Mouse (Mus musculus) stomach, embryonic 14.5 days (tissue): ENCODE measurements around the gene Bcat2. TPM values are rescaled to one million over a fixed set of nuclear protein-coding genes. Genes with fewer than 3 reads are reported as not detected.

Experiments
- ATAC-seq: fragments of 200-750 bp; cut with Nextera tagmentation; 2 replicates; pipeline ENCODE4 v1.8.0; 2017; ENCODE audit warnings: low read depth, moderate TSS enrichment; ENCODE audit not compliant: insufficient number of reproducible peaks, insufficient read depth, low FRiP score
- H3K27ac ChIP-seq: fragments of 300-500 bp; sonication (generic); 2 replicates; pipeline ENCODE4 v1.5.1; 2014; ENCODE audit warnings: mild to moderate bottlenecking, low read length, moderate library complexity, mixed read lengths
- H3K27me3 ChIP-seq: fragments of 300-500 bp; sonication (generic); 2 replicates; pipeline ENCODE4 v1.6.1; 2014; ENCODE audit warnings: low read length, control low read depth, mixed read lengths; ENCODE audit not compliant: control insufficient read depth, insufficient read depth
- H3K36me3 ChIP-seq: fragments of 300-500 bp; sonication (generic); 2 replicates; pipeline ENCODE4 v1.6.1; 2014; ENCODE audit warnings: mild to moderate bottlenecking, control low read depth, low read length, moderate library complexity, mixed read lengths; ENCODE audit not compliant: control insufficient read depth, insufficient read depth
- H3K4me1 ChIP-seq: fragments of 300-500 bp; sonication (generic); 2 replicates; pipeline ENCODE4 v1.6.1; 2014; ENCODE audit warnings: low read length, control low read depth, mixed read lengths; ENCODE audit not compliant: control insufficient read depth, insufficient read depth
- H3K4me2 ChIP-seq: fragments of 300-500 bp; sonication (generic); replicated peaks from 2 replicates; pipeline ENCODE4 v1.6.1; 2014; ENCODE audit warnings: low read depth, low read length, control low read depth
- H3K4me3 ChIP-seq: fragments of 300-500 bp; sonication (generic); 2 replicates; pipeline ENCODE4 v1.5.1; 2014; ENCODE audit warnings: low read depth, low read length, control low read depth
- H3K9ac ChIP-seq: fragments of 300-500 bp; sonication (generic); replicated peaks from 2 replicates; pipeline ENCODE4 v1.6.1; 2014; ENCODE audit warnings: low read depth, mild to moderate bottlenecking, control low read depth, low read length, moderate library complexity, mixed read lengths
- H3K9me3 ChIP-seq: fragments of 300-500 bp; sonication (generic); 2 replicates; pipeline ENCODE4 v1.6.1; 2016; ENCODE audit warnings: low read depth, low read length, control low read depth; ENCODE audit not compliant: control insufficient read depth
- WGBS: fragments of 180-500 bp; shearing (Covaris S2); extraction: QIAGEN DNeasy Blood & Tissue Kit; methylation state at CpG from one replicate; pipeline ENCODE4 v1.1.7; 2014; 5-methylcytosine and 5-hydroxymethylcytosine counted together
- polyA plus RNA-seq: library from polyadenylated mRNA; unstranded; fragments of >200 nt; fragmentation: Nextera tagmentation; extraction: Ambion mirVana; gene quantifications from 2 replicates; pipeline ENCODE4 v1.2.1, GENCODE M21; 2014

Gene Bcat2
- polyA plus RNA-seq, 1 experiment from 2014 or later: 61.6 TPM

GRCm38 (mm10) chr7:45567112-45567779 lies 2.7 kb upstream of the Bcat2 start:
- Histone ChIP-seq H3K4me2 (peak overlapping the region; percentile 41), H3K27ac (peak overlapping the region; percentile 66; the same call in 1 of the 2 replicates), H3K9ac (no peak overlapping the region), H3K9me3 (no peaks in the 10 kb centered on the region), H3K36me3 (no peaks in the 10 kb centered on the region), H3K4me1 (peaks cover 14% of the 10 kb centered on the region), H3K27me3 (no peaks in the 10 kb centered on the region), H3K4me3 (peak overlapping the region; percentile 34; the same call in 1 of the 2 replicates)
- WGBS: 60% methylated on average over 8 of the region's 8 CpGs
- ATAC-seq: no peak

- peak; percentile 97 for ATAC-seq
These were observed 2.0 kb upstream of the Bcat2 start for GRCm38 (mm10) chr7:45567780-45568516.

DNA sequence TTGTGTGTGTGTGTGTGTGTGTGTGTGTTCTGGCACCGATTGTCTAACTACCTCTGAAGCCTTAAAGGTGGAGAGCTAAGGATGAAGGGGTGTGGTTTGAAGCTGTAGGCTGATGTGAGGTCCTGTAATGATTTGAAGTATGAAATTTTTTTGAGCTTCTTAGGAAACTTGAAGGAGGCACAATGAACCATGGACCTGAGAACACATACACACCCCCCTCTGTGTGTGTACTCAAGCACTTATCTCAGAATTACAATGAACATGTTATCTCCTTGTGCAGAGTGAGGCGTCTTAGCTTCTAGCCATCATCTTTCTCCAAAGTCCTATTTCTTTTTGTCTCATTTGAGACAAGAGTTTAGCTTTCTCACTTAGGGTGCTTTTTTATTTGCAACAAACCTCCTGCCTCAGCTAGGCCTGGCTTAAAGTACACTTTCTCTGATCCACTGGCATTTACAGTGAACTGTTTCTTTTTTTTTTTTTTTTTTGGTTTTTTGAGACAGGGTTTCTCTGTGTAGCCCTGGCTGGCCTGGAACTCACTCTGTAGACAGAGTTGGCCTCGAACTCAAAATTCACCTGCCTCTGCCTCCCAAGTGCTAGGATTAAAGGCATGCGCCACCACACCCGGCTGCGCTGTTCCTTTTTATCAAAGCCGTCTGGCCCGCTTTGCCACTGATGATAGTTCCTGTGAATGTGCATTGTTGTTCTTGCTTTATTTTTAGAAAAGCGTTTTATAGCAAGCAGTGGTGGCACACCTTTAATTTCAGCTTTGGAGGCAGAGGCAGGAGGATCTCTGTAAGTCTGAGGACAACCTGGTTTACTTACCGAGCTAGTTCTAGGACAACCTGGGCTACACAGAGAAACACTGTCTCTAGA lies 1.1 kb upstream of the Bcat2 start:
- no peak overlapping the region for H3K9ac ChIP-seq

More at GRCm38 (mm10) chr7:45567780-45568516, 2.0 kb upstream of the Bcat2 start:
- WGBS: 2% methylated on average over 24 of the region's 24 CpGs
- Histone ChIP-seq H3K36me3 (no peaks in the 10 kb centered on the region), H3K4me2 (peak overlapping the region; percentile 41), H3K27me3 (no peaks in the 10 kb centered on the region), H3K27ac (peak overlapping the region; percentile 66), H3K9ac (0 out of 2 replicates have a peak overlapping the region, but pooled peaks have one; percentile 2), H3K4me1 (peaks cover 14% of the 10 kb centered on the region), H3K9me3 (no peaks in the 10 kb centered on the region), H3K4me3 (peak overlapping the region; percentile 34)

DNA sequence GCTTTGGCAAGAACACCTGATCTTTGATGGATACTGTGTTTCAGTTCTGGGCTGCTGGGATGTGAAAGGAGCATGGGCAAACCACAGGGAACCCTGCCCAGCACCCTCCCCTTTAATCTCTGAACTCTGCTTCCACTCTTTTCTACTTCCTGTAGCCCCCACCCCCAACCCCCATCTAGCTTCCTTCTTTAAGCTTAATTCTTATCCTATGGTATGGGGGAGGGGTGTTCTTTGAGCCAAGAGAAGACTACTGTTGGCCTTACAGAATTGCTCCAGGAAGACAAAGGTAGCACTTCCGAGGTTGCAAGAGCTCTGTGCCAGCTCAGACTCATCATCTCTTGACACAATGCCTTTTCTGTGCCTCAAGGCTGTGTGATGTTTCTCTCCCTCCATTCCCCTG lies 2.0 kb downstream of the Bcat2 start:
- ATAC-seq: no peak
- Histone ChIP-seq H3K4me2 (no peak overlapping the region), H3K4me1 (peaks cover 14% of the 10 kb centered on the region)

More for the DNA sequence above, 1.1 kb upstream of the Bcat2 start:
- Histone ChIP-seq H3K27me3 (no peaks in the 10 kb centered on the region), H3K36me3 (no peaks in the 10 kb centered on the region), H3K4me2 (peak overlapping the region; percentile 41), H3K4me3 (peak overlapping the region; percentile 34; the same call in 1 of the 2 replicates), H3K9me3 (no peaks in the 10 kb centered on the region), H3K4me1 (peaks cover 14% of the 10 kb centered on the region), H3K27ac (peak overlapping the region; percentile 87)
- ATAC-seq: peak; percentile 20
- WGBS: 73% methylated on average over 10 of the region's 10 CpGs

DNA sequence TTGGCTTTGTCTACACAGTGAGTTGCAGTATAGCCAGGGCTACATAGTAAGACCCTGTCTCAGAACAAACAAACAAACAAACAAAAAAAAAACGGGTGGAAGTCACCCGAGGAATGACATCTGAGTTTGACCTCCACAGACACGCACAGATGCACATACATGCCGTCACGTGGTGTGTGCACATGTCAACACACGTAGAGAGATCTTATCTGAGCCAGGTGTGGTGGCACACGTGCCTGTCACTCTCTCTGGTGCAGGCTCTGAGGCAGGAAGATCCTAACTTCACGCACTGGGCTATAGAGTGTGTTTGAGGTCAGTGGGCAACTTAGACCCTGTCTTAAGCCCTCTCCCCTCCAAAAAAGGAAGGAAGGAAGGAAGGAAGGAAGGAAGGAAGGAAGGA lies 4.0 kb downstream of the Bcat2 start:
- no peak overlapping the region for H3K27ac ChIP-seq
- H3K4me3 ChIP-seq: no peak overlapping the region
- no peak overlapping the region for H3K4me2 ChIP-seq
- no peak for ATAC-seq
- H3K9ac ChIP-seq: no peak overlapping the region
- H3K27me3 ChIP-seq: no peaks in the 10 kb centered on the region
- 73% methylated on average over 8 of the region's 8 CpGs for WGBS
- H3K9me3 ChIP-seq: no peaks in the 10 kb centered on the region
- peaks cover 13% of the 10 kb centered on the region for H3K36me3 ChIP-seq
- peaks cover 14% of the 10 kb centered on the region for H3K4me1 ChIP-seq

More for the DNA sequence above, 2.0 kb downstream of the Bcat2 start:
- Histone ChIP-seq H3K36me3 (peaks cover 12% of the 10 kb centered on the region), H3K4me3 (no peak overlapping the region), H3K9me3 (no peaks in the 10 kb centered on the region), H3K27me3 (no peaks in the 10 kb centered on the region), H3K9ac (no peak overlapping the region), H3K27ac (no peak overlapping the region)
- 67% methylated on average over 1 of the region's 1 CpGs for WGBS

DNA sequence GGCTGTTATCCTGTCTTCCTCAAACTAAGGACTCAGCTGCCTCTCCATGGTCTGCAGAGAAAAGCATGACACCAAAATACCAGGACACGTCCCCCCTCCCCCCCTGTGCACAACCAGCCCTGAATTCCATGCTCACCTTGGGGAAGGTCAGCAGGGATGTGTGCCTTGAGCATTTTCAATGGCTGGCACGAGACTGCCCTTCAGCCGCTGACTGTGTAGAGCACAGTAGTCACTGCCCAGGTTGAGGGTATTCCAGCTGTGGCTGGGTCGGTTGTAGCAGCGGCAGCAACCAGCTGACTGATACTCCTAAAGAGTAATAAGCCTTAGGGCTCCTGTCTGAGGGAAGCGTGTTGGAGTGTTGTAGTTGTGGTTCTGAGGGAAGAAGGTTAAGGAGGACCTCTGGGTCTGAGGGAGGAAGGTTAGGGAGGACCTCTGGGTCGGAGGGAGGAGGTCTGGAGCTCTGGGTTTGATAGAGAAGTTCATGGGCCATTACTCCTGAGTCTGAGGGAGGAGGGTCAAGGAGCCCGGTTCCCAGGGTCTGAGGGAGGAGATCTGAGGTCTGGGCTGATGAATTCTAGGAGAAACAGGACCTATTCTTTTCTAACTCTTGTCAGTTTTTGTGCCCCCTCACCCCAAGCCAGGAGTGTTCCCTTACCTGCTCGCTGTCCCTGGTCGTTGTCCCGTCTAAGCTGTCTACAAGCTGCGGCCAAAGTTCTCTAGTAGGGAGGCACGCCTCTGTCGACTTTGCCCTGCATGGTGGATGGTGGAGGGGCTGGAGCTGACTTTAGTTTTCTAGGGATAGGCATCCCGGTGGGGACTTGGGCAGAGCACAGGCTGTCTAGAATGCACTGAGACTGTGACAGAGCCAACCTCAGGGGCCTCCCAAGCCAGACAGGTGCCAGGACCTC lies 4.8 kb downstream of the Bcat2 start:
- no peaks in the 10 kb centered on the region for H3K27me3 ChIP-seq
- 84% methylated on average over 15 of the region's 15 CpGs for WGBS
- peaks cover 14% of the 10 kb centered on the region for H3K4me1 ChIP-seq
- H3K9ac ChIP-seq: no peak overlapping the region
- H3K9me3 ChIP-seq: no peaks in the 10 kb centered on the region
- H3K4me3 ChIP-seq: no peak overlapping the region
- no peak for ATAC-seq
- no peak overlapping the region for H3K4me2 ChIP-seq
- no peak overlapping the region for H3K27ac ChIP-seq
- peaks cover 13% of the 10 kb centered on the region for H3K36me3 ChIP-seq

DNA sequence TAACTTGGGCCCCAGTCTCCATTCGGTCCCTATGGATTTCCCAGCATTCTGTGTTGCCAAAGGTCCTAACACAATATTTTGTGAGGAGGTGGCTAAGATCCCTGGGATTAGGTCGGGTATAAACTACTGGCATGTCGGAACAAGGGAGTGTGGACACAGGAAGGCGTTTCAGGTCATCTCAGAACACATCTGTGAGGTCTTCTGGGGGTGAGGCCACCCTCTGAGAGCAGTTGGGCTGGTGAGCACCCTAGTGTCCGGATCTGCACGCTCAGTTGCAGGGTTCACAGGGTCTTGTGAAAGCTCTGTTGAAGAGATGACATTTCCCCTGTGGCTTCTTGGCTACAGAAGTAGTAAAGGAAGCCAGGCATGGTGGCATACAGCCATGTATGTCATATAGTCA lies 16.0 kb downstream of the Bcat2 start:
- Histone ChIP-seq H3K4me1 (no peaks in the 10 kb centered on the region), H3K4me3 (no peak overlapping the region), H3K9me3 (no peaks in the 10 kb centered on the region), H3K9ac (no peak overlapping the region), H3K36me3 (peaks cover 15% of the 10 kb centered on the region), H3K4me2 (no peak overlapping the region), H3K27me3 (no peaks in the 10 kb centered on the region), H3K27ac (no peak overlapping the region)
- WGBS: 95% methylated on average over 6 of the region's 6 CpGs
- no peak for ATAC-seq
